Mouse (Mus musculus): ENCODE measurements around the gene Fam102b. TPM values are rescaled to one million over a fixed set of nuclear protein-coding genes. Genes with fewer than 3 reads are reported as not detected.
A peak's percentile ranks its signal among the peaks of the same experiment; 100 is the strongest.

Gene Fam102b
- 10 to 100 TPM; 55.8 to 57.1 TPM for total RNA-seq (2021)
- long read RNA-seq, full-length matches to known transcripts: 3 of 10 reads
- long read RNA-seq, partial matches to known transcripts: 1 of 10 reads
- long read RNA-seq, other reads (novel, unspliced or antisense): 6 of 10 reads

- DNase-seq (ENCODE audit: low spot score in 2 of 2): peak; percentile 89 to 95
These were observed at the start of gene Fam102b for GRCm38 (mm10) chr3:109027515-109027987. Gene Fam102b (minus strand): TSS chr3:109027607.

- peak; percentile 16 to 45 for DNase-seq (ENCODE audit: low spot score in 2 of 2)
These were observed 35.6 kb upstream of the Fam102b start for GRCm38 (mm10) chr3:109062989-109063388.

- DNase-seq (ENCODE audit: low spot score in 2 of 2): no peak
These were observed 35.0 kb upstream of the Fam102b start for GRCm38 (mm10) chr3:109062391-109062790.

- DNase-seq (ENCODE audit: low spot score in 2 of 2): no peak
These were observed 32.5 kb upstream of the Fam102b start for GRCm38 (mm10) chr3:109059903-109060302.

- DNase-seq (ENCODE audit: low spot score in 2 of 2): no peak
These were observed 24.5 kb upstream of the Fam102b start for GRCm38 (mm10) chr3:109051946-109052331.

- DNase-seq (ENCODE audit: low spot score in 2 of 2): no peak
These were observed 23.9 kb upstream of the Fam102b start for GRCm38 (mm10) chr3:109051056-109051945.

GRCm38 (mm10) chr3:109047707-109048283 lies 20.4 kb upstream of the Fam102b start:
- DNase-seq (ENCODE audit: low spot score in 2 of 2): no peak

- no peak for DNase-seq (ENCODE audit: low spot score in 2 of 2)
These were observed 19.0 kb upstream of the Fam102b start for GRCm38 (mm10) chr3:109046428-109046827.

- DNase-seq (ENCODE audit: low spot score in 2 of 2): no peak
These were observed 16.0 kb upstream of the Fam102b start for GRCm38 (mm10) chr3:109043395-109043794.

- no peak for DNase-seq (ENCODE audit: low spot score in 2 of 2)
These were observed 13.5 kb upstream of the Fam102b start for GRCm38 (mm10) chr3:109040908-109041307.

- DNase-seq (ENCODE audit: low spot score in 2 of 2): no peak
These were observed 7.0 kb upstream of the Fam102b start for GRCm38 (mm10) chr3:109034411-109034810.

GRCm38 (mm10) chr3:109032306-109032705 lies 4.9 kb upstream of the Fam102b start:
- DNase-seq (ENCODE audit: low spot score in 2 of 2): no peak

GRCm38 (mm10) chr3:109031626-109032025 lies 4.2 kb upstream of the Fam102b start:
- no peak for DNase-seq (ENCODE audit: low spot score in 2 of 2)

GRCm38 (mm10) chr3:109030817-109031216 lies 3.4 kb upstream of the Fam102b start:
- DNase-seq (ENCODE audit: low spot score in 2 of 2): no peak

GRCm38 (mm10) chr3:109029661-109030060 lies 2.3 kb upstream of the Fam102b start:
- no peak for DNase-seq (ENCODE audit: low spot score in 2 of 2)

- peak in 1 of 2 experiments; percentile 50 for DNase-seq (ENCODE audit: low spot score in 2 of 2)
These were observed 376 bp downstream of the Fam102b start for GRCm38 (mm10) chr3:109026991-109027470.

GRCm38 (mm10) chr3:109026462-109026990 lies 881 bp downstream of the Fam102b start:
- no peak for DNase-seq (ENCODE audit: low spot score in 2 of 2)

- peak; percentile 78 for DNase-seq (ENCODE audit: low spot score in 2 of 2)
These were observed 1.8 kb downstream of the Fam102b start for GRCm38 (mm10) chr3:109025579-109025978.

- DNase-seq (ENCODE audit: low spot score in 2 of 2): no peak
These were observed 4.3 kb downstream of the Fam102b start for GRCm38 (mm10) chr3:109023066-109023465.

- no peak for DNase-seq (ENCODE audit: low spot score in 2 of 2)
These were observed 5.5 kb downstream of the Fam102b start for GRCm38 (mm10) chr3:109021720-109022516.

- no peak for DNase-seq (ENCODE audit: low spot score in 2 of 2)
These were observed 9.1 kb downstream of the Fam102b start for GRCm38 (mm10) chr3:109018336-109018735.

Data from layer of hippocampus, postnatal 10 days (tissue).